Mouse (Mus musculus) CH12.LX (cell line): Measurements from ENCODE around the gene Arl5c.

Experiments
- BHLHE40 ChIP-seq: IDR thresholded peaks from 2 replicates; pipeline ENCODE4 v1.6.1; 2011; ENCODE audit warnings: mild to moderate bottlenecking, low read depth, low read length, improper control_type of control experiment
- CTCF ChIP-seq, 2 experiments: IDR thresholded peaks in 1 of 2; conservative IDR thresholded peaks in 1 of 2; 2 replicates each; pipeline ENCODE4 v1.5.1; 2011 to 2012; ENCODE audit warnings: low read depth in 2 of 2, low read length in 2 of 2, improper control_type of control experiment in 1 of 2, inconsistent platforms in 1 of 2, mild to moderate bottlenecking in 1 of 2, moderate library complexity in 1 of 2
- HCFC1 ChIP-seq: IDR thresholded peaks from 2 replicates; pipeline ENCODE4 v1.6.1; 2012; ENCODE audit warnings: low read depth, mild to moderate bottlenecking, inconsistent platforms, low read length, improper control_type of control experiment
- MEF2A ChIP-seq: IDR thresholded peaks from 2 replicates; pipeline ENCODE4 v1.6.1; 2014; ENCODE audit warnings: low read depth, mild to moderate bottlenecking, inconsistent platforms, low read length, improper control_type of control experiment, borderline replicate concordance
- MYC ChIP-seq: IDR thresholded peaks from 2 replicates; pipeline ENCODE4 v1.6.1; 2011; ENCODE audit warnings: low read depth, mild to moderate bottlenecking, improper control_type of control experiment, low read length
- SIN3A ChIP-seq: IDR thresholded peaks from 2 replicates; pipeline ENCODE4 v1.6.1; 2012; ENCODE audit warnings: low read length, improper control_type of control experiment, inconsistent platforms
- ZMIZ1 ChIP-seq: IDR thresholded peaks from 2 replicates; pipeline ENCODE4 v1.6.1; 2012; ENCODE audit warnings: low read depth, mild to moderate bottlenecking, inconsistent platforms, low read length, improper control_type of control experiment

GRCm38 (mm10) chr11:98042741-98043140 lies 46.8 kb upstream of the Arl5c start:
- TF ChIP-seq CTCF (conservative IDR thresholded peaks at IDR 0.05 in 1 of 2, IDR thresholded peaks at IDR 0.05 in 1 of 2; ENCODE audit: low read depth in 2 of 2, low read length in 2 of 2) (no peak), HCFC1 (no peak), MYC (no peak), BHLHE40 (no peak), ZMIZ1 (no peak), MEF2A (no peak), SIN3A (no peak)
